Mouse (Mus musculus): ENCODE measurements around the gene Ascl1.

Ascl1 gene

GRCm38 (mm10) chr10:87485721-87486620 is 7.5 kb downstream of the Ascl1 start:
- DNase-seq (ENCODE audit: low spot score): no peak

GRCm38 (mm10) chr10:87484831-87485720 is 8.4 kb downstream of the Ascl1 start:
- DNase-seq (ENCODE audit: low spot score): no peak

GRCm38 (mm10) chr10:87477895-87478294 is 15.6 kb downstream of the Ascl1 start:
- no peak for DNase-seq (ENCODE audit: low spot score)

GRCm38 (mm10) chr10:87474971-87475370 is 18.5 kb downstream of the Ascl1 start:
- no peak for DNase-seq (ENCODE audit: low spot score)

- DNase-seq (ENCODE audit: low spot score): no peak
These were observed 19.9 kb downstream of the Ascl1 start for GRCm38 (mm10) chr10:87473475-87474131.

- DNase-seq (ENCODE audit: low spot score): no peak
These were observed 42.7 kb downstream of the Ascl1 start for GRCm38 (mm10) chr10:87450777-87451176.

GRCm38 (mm10) chr10:87449368-87449767 is 44.1 kb downstream of the Ascl1 start:
- no peak for DNase-seq (ENCODE audit: low spot score)

GRCm38 (mm10) chr10:87448257-87448656 is 45.2 kb downstream of the Ascl1 start:
- no peak for DNase-seq (ENCODE audit: low spot score)

GRCm38 (mm10) chr10:87447754-87448095 is 45.7 kb downstream of the Ascl1 start:
- no peak for DNase-seq (ENCODE audit: low spot score)

GRCm38 (mm10) chr10:87446829-87447753 is 46.4 kb downstream of the Ascl1 start:
- DNase-seq (ENCODE audit: low spot score): no peak

- no peak for DNase-seq (ENCODE audit: low spot score)
These were observed 47.2 kb downstream of the Ascl1 start for GRCm38 (mm10) chr10:87446139-87446828.
